Mouse (Mus musculus) spleen, adult 2 months (tissue): ENCODE data around the gene Stxbp4. TPM values are rescaled to one million over a fixed set of nuclear protein-coding genes. Genes with fewer than 3 reads are reported as not detected.

Source experiments
- DNase-seq, 2 experiments: peaks; one replicate each; pipeline versions ENCODE4 v3.0.0 to v3.0.0-alpha.2; 2012 to 2021; ENCODE audit warnings: low spot score in 2 of 2, low read depth in 1 of 2
- H3K27ac ChIP-seq: fragments of 200-500 bp; 2 replicates; pipeline ENCODE4 v1.5.1; 2012; ENCODE audit warnings: low read length, inconsistent platforms; ENCODE audit not compliant: insufficient read depth
- H3K27me3 ChIP-seq: fragments of 200-500 bp; 2 replicates; pipeline ENCODE4 v1.6.1; 2012; ENCODE audit warnings: mild to moderate bottlenecking, moderate library complexity, low read length, inconsistent platforms; ENCODE audit not compliant: control insufficient read depth, insufficient read depth
- H3K36me3 ChIP-seq: fragments of 200-500 bp; 2 replicates; pipeline ENCODE4 v1.6.1; 2012; ENCODE audit warnings: mild to moderate bottlenecking, low read length, inconsistent platforms; ENCODE audit not compliant: control insufficient read depth, insufficient read depth
- H3K4me1 ChIP-seq: fragments of 200-500 bp; 2 replicates; pipeline ENCODE4 v1.6.1; 2011; ENCODE audit warnings: inconsistent platforms; ENCODE audit not compliant: control insufficient read depth, insufficient read depth, insufficient read length
- H3K4me3 ChIP-seq: fragments of 200-500 bp; 2 replicates; pipeline ENCODE4 v1.5.1; 2011; ENCODE audit warnings: mild to moderate bottlenecking, inconsistent platforms; ENCODE audit not compliant: insufficient read depth, insufficient read length; ENCODE audit errors: extremely low read depth
- CTCF ChIP-seq: fragments of 200-500 bp; IDR thresholded peaks from 2 replicates; pipeline ENCODE4 v1.5.1; 2011; ENCODE audit warnings: mild to moderate bottlenecking, inconsistent platforms; ENCODE audit not compliant: insufficient read depth, insufficient read length, insufficient replicate concordance; ENCODE audit errors: extremely low read depth
- POLR2A ChIP-seq: fragments of 200-500 bp; IDR thresholded peaks from 2 replicates; pipeline ENCODE4 v1.6.1; 2011; ENCODE audit warnings: low read depth, low read length, inconsistent platforms
- WGBS: fragments of 180-500 bp; shearing (Covaris S2); methylation state at CpG from one replicate; pipeline ENCODE4 v1.1.7; 2018; 5-methylcytosine and 5-hydroxymethylcytosine counted together
- polyA plus RNA-seq: library from polyadenylated mRNA; depleted of rRNA; stranded (reverse); fragments of >200 nt; gene quantifications from 2 replicates; pipeline ENCODE4 v1.2.3, GENCODE M21; 2012

The Stxbp4 gene
- polyA plus RNA-seq, 1 experiment: 0.88 TPM

GRCm38 (mm10) chr11:90650231-90650885 is 12.5 kb upstream of the Stxbp4 start:
- Histone ChIP-seq H3K4me1 (no peaks in the 10 kb centered on the region), H3K36me3 (peaks cover 15% of the 10 kb centered on the region), H3K27ac (no peak overlapping the region), H3K27me3 (no peaks in the 10 kb centered on the region), H3K4me3 (no peak overlapping the region)
- TF ChIP-seq POLR2A: no peak
- TF ChIP-seq CTCF: no peak
- WGBS: 92% methylated on average over 9 of the region's 9 CpGs
- no peak for DNase-seq

DNA sequence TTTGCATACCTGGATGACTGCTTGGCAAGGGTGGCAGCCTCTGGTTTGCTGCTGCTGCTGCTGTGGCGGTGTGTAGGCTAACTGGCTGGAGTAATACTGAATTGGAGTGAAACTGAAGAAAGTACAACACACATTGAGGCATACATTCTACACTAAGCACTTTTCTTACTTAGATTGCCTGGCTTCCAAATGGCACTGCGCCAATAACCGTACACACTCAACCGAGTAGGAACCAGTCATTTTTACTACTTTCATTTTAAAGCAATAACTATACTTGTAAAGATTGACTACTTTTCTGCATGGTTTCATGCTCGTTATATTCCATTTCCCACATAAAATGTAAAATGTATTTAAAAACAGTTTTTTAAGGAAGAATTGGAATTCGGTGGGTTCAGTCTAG is 11.9 kb upstream of the Stxbp4 start:
- 77% methylated on average over 6 of the region's 6 CpGs for WGBS
- Histone ChIP-seq H3K27ac (no peak overlapping the region), H3K27me3 (no peaks in the 10 kb centered on the region), H3K4me3 (no peak overlapping the region), H3K36me3 (peaks cover 18% of the 10 kb centered on the region), H3K4me1 (no peaks in the 10 kb centered on the region)
- TF ChIP-seq POLR2A (no peak), CTCF (no peak)
- no peak for DNase-seq

- peak overlapping the region; percentile 80 for H3K27ac ChIP-seq
- H3K27me3 ChIP-seq: no peaks in the 10 kb centered on the region
- WGBS: under 1% methylated on average over 49 of the region's 54 CpGs
- no peaks in the 10 kb centered on the region; the same call in 1 of the 2 replicates for H3K4me1 ChIP-seq
- peak overlapping the region; percentile 84 for H3K4me3 ChIP-seq
- H3K36me3 ChIP-seq: no peaks in the 10 kb centered on the region; the same call in 1 of the 2 replicates
- TF ChIP-seq POLR2A: no peak
- TF ChIP-seq CTCF: no peak
- no peak for DNase-seq
Observed at GRCm38 (mm10) chr11:90638312-90638830, 487 bp upstream of the Stxbp4 start.

- TF ChIP-seq POLR2A (no peak), CTCF (no peak)
- H3K27me3 ChIP-seq: no peaks in the 10 kb centered on the region
- 93% methylated on average over 3 of the region's 3 CpGs for WGBS
- H3K4me3 ChIP-seq: no peak overlapping the region
- H3K27ac ChIP-seq: no peak overlapping the region
- H3K4me1 ChIP-seq: no peaks in the 10 kb centered on the region; the same call in 1 of the 2 replicates
- H3K36me3 ChIP-seq: no peaks in the 10 kb centered on the region
- no peak for DNase-seq
Observed at GRCm38 (mm10) chr11:90634661-90635060, 3.2 kb downstream of the Stxbp4 start.

- no peaks in the 10 kb centered on the region for H3K4me1 ChIP-seq
- H3K4me3 ChIP-seq: no peak overlapping the region
- no peak for DNase-seq
- 92% methylated on average over 2 of the region's 2 CpGs for WGBS
- H3K36me3 ChIP-seq: no peaks in the 10 kb centered on the region
- TF ChIP-seq CTCF (no peak), POLR2A (no peak)
- no peaks in the 10 kb centered on the region for H3K27me3 ChIP-seq
- H3K27ac ChIP-seq: no peak overlapping the region
Observed at GRCm38 (mm10) chr11:90632480-90632879, 5.4 kb downstream of the Stxbp4 start.

DNA sequence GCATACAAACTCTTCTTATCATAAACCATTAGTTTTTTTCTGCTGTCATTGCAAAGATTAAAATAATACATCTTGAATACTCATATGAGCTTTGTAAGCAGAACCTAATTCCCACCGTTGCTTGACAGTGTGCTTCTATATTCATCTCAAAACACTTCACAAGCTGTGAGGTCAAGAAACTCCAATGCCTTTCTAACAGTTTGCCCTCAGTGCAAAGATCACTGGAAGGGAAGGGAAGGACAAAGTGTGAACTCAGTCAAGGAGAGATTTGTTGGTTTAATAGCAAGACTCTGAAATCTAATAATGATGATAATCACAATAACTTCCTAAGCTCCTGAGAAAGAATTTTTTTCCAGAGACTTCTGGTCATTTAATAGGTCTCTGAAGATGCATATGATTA is 10.1 kb downstream of the Stxbp4 start:
- no peaks in the 10 kb centered on the region for H3K27me3 ChIP-seq
- H3K27ac ChIP-seq: no peak overlapping the region
- no peaks in the 10 kb centered on the region for H3K36me3 ChIP-seq
- no peaks in the 10 kb centered on the region for H3K4me1 ChIP-seq
- no peak for TF ChIP-seq CTCF
- no peak for TF ChIP-seq POLR2A
- DNase-seq: no peak
- 71% methylated on average over 1 of the region's 1 CpGs for WGBS
- H3K4me3 ChIP-seq: no peak overlapping the region

- WGBS: 69% methylated on average over 1 of the region's 1 CpGs
- DNase-seq: no peak
- no peaks in the 10 kb centered on the region for H3K4me1 ChIP-seq
- H3K27me3 ChIP-seq: no peaks in the 10 kb centered on the region
- no peak overlapping the region for H3K27ac ChIP-seq
- no peak overlapping the region for H3K4me3 ChIP-seq
- TF ChIP-seq CTCF (no peak), POLR2A (no peak)
- H3K36me3 ChIP-seq: no peaks in the 10 kb centered on the region
Observed at GRCm38 (mm10) chr11:90625174-90625573, 12.7 kb downstream of the Stxbp4 start.
